Mouse (Mus musculus) C2C12 (cell line): ENCODE results near the gene Emc1. TPM values are rescaled to one million over a fixed set of nuclear protein-coding genes. Genes with fewer than 3 reads are reported as not detected.

ENCODE experiments used
- H3K27me3 ChIP-seq: one replicate; pipeline ENCODE4 v1.6.1; 2011; ENCODE audit not compliant: control insufficient read depth, insufficient read depth, insufficient read length
- H3K36me3 ChIP-seq: one replicate; pipeline ENCODE4 v1.6.1; 2011; ENCODE audit not compliant: control insufficient read depth, insufficient read depth
- H3K4me3 ChIP-seq: one replicate; pipeline ENCODE4 v1.5.1; 2011; ENCODE audit warnings: mild to moderate bottlenecking, control low read depth; ENCODE audit not compliant: poor library complexity, insufficient read depth, severe bottlenecking
- H3K79me2 ChIP-seq: one replicate; pipeline ENCODE4 v1.6.1; 2011; ENCODE audit not compliant: control insufficient read depth, insufficient read depth
- H3K79me3 ChIP-seq: one replicate; pipeline ENCODE4 v1.6.1; 2011; ENCODE audit warnings: low read depth, control low read depth
- H3ac ChIP-seq: one replicate; pipeline ENCODE3; 2011; ENCODE audit warnings: low read depth; ENCODE audit not compliant: control insufficient read depth, insufficient read length
- CEBPB ChIP-seq: IDR thresholded peaks from one replicate; pipeline ENCODE4 v1.6.1; 2011; ENCODE audit warnings: low read depth, mild to moderate bottlenecking, control low read depth, moderate library complexity
- CTCF ChIP-seq: IDR thresholded peaks from one replicate; pipeline ENCODE4 v1.5.1; 2011; ENCODE audit not compliant: control insufficient read depth, insufficient read depth, insufficient read length
- FOSL1 ChIP-seq: IDR thresholded peaks from one replicate; pipeline ENCODE4 v1.8.0; 2011; ENCODE audit warnings: mild to moderate bottlenecking, low read length; ENCODE audit not compliant: poor library complexity, insufficient read depth, severe bottlenecking
- MAX ChIP-seq: IDR thresholded peaks from one replicate; pipeline ENCODE4 v1.6.1; 2011; ENCODE audit warnings: mild to moderate bottlenecking, control low read depth
- MYOD1 ChIP-seq: IDR thresholded peaks from one replicate; pipeline ENCODE4 v1.6.1; 2011; ENCODE audit warnings: low read depth; ENCODE audit not compliant: control insufficient read depth, insufficient read length
- MYOG ChIP-seq: IDR thresholded peaks from one replicate; pipeline ENCODE4 v1.6.1; 2011; ENCODE audit not compliant: control insufficient read depth, insufficient read length; ENCODE audit errors: extremely low read depth
- USF1 ChIP-seq: IDR thresholded peaks from one replicate; pipeline ENCODE4 v1.6.1; 2011; ENCODE audit warnings: low read depth, mild to moderate bottlenecking, control low read depth, moderate library complexity
- long read RNA-seq, 2 experiments: library from polyadenylated mRNA; unstranded; transcript quantifications; one replicate each; pipeline ENCODE4 v2.0.0; 2019 to 2020
- polyA plus RNA-seq: library from polyadenylated mRNA; unstranded; fragments of >200 nt; fragmentation: generic; extraction: Trizol; gene quantifications from one replicate; pipeline ENCODE4 v1.2.1, GENCODE M21; 2012; ENCODE audit warnings: missing spikeins

Gene Emc1
- 16.7 TPM for polyA plus RNA-seq
- long read RNA-seq, experiment 1, full-length matches to known transcripts: 4 of 14 reads
- long read RNA-seq, experiment 1, partial matches to known transcripts: 3 of 14 reads
- long read RNA-seq, experiment 1, other reads (novel, unspliced or antisense): 7 of 14 reads
- long read RNA-seq, experiment 2, full-length matches to known transcripts: 40 of 143 reads
- long read RNA-seq, experiment 2, partial matches to known transcripts: 10 of 143 reads
- long read RNA-seq, experiment 2, other reads (novel, unspliced or antisense): 93 of 143 reads

DNA sequence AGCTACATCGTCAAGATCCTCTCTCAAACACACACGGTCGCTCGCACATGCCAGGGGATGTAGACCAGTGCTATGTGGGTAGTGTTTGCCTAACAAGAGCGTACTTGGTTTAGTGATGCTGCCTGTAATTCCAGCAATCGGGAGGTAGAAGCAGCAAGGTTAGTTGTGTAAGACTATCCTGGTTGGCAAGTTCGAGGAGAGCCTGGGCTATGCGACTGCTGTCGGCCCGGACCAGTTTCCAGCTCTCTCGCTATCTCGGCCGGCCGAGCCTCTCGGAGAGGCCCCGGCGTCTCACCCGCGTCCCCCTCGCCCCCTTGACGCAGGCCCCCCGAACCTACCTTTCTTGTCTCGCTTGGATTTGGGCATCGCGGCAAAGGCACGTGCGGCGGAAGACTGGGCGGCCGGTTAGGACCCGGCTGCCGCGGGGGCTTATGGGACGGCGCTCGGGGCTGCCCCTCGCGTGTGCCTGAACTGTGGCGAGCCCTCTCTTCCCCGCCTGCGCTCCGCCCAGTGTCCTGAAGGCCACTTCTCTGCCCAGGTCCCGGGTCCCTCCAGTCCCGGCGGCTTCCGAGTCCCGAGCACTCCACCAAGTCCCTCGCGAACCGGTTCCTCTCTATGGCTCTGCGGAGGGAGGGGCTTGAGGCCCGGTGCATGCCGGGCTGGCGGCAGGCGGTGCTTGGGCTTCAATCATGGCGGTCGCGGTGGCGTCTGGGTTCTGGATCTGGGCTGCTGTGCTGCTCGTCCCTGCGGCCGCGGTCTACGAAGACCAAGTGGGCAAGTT is at the start of gene Emc1, which contains the start of the genes Mrto4 and Ubr4:
Emc1 (plus strand) TSS at position 657 of the 781 bp plus-strand sequence.
Mrto4 (minus strand) TSS at position 646 of the 781 bp plus-strand sequence.
Ubr4 (plus strand) TSS at position 679 of the 781 bp plus-strand sequence.
- Histone ChIP-seq H3K36me3 (peaks cover 34% of the 10 kb centered on the region), H3ac (peak within 1 kb of the TSS; percentile 88), H3K79me2 (peaks cover 58% of the 10 kb centered on the region), H3K4me3 (peak within 1 kb of the TSS; percentile 84), H3K79me3 (peaks cover 38% of the 10 kb centered on the region), H3K27me3 (no peaks in the 10 kb centered on the region)
- peak; percentile 94 for TF ChIP-seq MAX
- no peak for TF ChIP-seq FOSL1
- no peak for TF ChIP-seq CTCF
- peak; percentile 29 for TF ChIP-seq USF1
- no peak for TF ChIP-seq CEBPB

DNA sequence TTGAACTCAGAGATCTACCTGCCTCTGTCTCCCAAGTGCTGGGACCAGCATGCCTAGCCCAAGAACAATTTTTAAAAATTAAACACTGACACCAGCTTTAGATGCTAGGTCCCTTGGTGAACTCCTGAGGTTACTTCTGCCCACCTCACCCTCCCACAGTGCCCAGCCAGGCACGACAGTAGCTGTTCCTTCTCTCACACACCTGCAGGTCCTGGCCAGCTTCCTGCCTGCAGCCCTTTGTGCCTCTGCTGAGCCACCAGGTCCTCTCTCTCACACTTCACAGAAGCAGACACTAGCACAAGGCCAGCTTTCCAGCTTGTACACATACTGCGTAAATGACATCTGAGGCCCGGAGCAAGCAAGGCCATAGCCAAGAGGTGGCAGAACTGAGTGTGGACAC is 46.9 kb upstream of the Emc1 start:
- Histone ChIP-seq H3K4me3 (no peak overlapping the region), H3K79me3 (no peaks in the 10 kb centered on the region), H3ac (no peak overlapping the region), H3K79me2 (no peaks in the 10 kb centered on the region), H3K36me3 (no peaks in the 10 kb centered on the region), H3K27me3 (no peaks in the 10 kb centered on the region)
- TF ChIP-seq MAX (no peak), MYOG (no peak), CEBPB (no peak), MYOD1 (no peak), USF1 (no peak), FOSL1 (no peak), CTCF (no peak)

DNA sequence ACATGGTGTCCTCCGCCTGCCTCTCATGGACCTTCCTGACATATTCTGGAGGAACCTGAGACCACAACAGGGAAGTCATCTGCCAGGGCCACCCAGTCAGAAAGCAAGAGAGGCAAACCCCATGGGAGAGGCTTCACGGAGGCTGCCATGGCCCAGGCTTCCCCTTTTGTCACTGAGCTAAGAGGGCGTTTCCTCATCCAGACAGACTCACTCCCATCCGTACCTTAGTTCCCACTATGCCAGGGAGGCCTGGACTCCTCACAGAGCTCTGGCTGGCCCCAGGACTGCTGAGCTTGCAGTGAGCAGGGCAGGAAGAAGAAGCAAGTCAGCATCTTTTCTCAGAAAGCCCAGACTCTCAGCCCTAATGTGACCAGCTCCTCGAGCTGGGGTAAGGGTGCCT is 44.5 kb upstream of the Emc1 start:
- no peak overlapping the region for H3K4me3 ChIP-seq
- no peaks in the 10 kb centered on the region for H3K36me3 ChIP-seq
- TF ChIP-seq CEBPB (no peak), MYOD1 (no peak), MAX (no peak), USF1 (no peak)
- no peaks in the 10 kb centered on the region for H3K27me3 ChIP-seq
- no peaks in the 10 kb centered on the region for H3K79me2 ChIP-seq
- H3K79me3 ChIP-seq: no peaks in the 10 kb centered on the region
- no peak overlapping the region for H3ac ChIP-seq

- Histone ChIP-seq H3K36me3 (no peaks in the 10 kb centered on the region), H3K79me2 (no peaks in the 10 kb centered on the region), H3ac (no peak overlapping the region), H3K79me3 (no peaks in the 10 kb centered on the region), H3K27me3 (no peaks in the 10 kb centered on the region), H3K4me3 (peak overlapping the region; percentile 48)
- no peak for TF ChIP-seq FOSL1
- TF ChIP-seq MYOG: no peak
- TF ChIP-seq MYOD1: no peak
- TF ChIP-seq CEBPB: no peak
- TF ChIP-seq CTCF: no peak
- no peak for TF ChIP-seq MAX
- no peak for TF ChIP-seq USF1
Measured at GRCm38 (mm10) chr4:139309651-139310050, 42.7 kb upstream of the Emc1 start.

- Histone ChIP-seq H3K79me3 (no peaks in the 10 kb centered on the region), H3K4me3 (peak within 1 kb of the TSS; percentile 48), H3ac (peak within 1 kb of the TSS; percentile 88), H3K27me3 (no peaks in the 10 kb centered on the region), H3K36me3 (no peaks in the 10 kb centered on the region), H3K79me2 (no peaks in the 10 kb centered on the region)
- TF ChIP-seq USF1 (peak; percentile 80), MYOG (no peak), MAX (peak; percentile 35)
Measured at GRCm38 (mm10) chr4:139310171-139310898, 42.1 kb upstream of the Emc1 start, which contains the start of the genes Pqlc2 and Akr7a5. Pqlc2 (minus strand) TSS chr4:139310708. Akr7a5 (plus strand) TSS chr4:139310744.
